Mouse (Mus musculus) frontal cortex, postnatal 14 days (tissue): Measurements from ENCODE around the gene Mrps17.
"Not testable (repeated sequence)": the region's sequence is repeated elsewhere in the genome, so short reads cannot be mapped to it uniquely, and the experiment has no call there.

Source experiments
- DNase-seq, 2 experiments: peaks; one replicate each; pipeline ENCODE4 v3.0.0; 2022; ENCODE audit warnings: low spot score in 2 of 2

Gene Mrps17

DNA sequence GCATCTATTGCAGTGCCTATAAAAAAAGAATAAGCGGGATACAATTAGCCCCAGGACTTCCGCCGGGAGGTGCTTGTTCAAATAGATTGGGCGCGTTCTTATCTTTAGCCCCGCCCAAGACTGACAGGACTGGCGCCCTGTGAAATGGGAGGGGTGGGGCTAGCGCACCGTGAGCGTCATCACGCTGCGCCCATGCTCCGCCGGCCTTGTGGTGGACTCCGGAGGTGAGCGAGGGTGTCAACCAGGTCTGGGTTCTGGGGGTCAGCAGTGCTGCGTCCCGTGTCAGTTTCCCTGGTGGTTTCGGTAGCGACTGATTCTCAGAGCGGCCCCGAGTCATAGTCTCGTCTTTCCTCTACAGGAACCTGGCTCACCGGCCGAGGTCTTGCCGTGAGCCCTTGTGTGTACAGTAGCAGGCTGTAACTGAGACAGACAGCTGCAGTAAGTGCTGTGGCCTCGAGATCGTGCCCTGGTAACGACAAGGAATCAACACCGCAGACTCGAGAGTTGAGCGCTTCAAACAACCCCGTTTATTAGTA is at the start of gene Mrps17:
Gene Mrps17, plus strand, starts transcription at position 172 of the 536 bp plus-strand sequence.
- peak; percentile 83 to 88 for DNase-seq

DNA sequence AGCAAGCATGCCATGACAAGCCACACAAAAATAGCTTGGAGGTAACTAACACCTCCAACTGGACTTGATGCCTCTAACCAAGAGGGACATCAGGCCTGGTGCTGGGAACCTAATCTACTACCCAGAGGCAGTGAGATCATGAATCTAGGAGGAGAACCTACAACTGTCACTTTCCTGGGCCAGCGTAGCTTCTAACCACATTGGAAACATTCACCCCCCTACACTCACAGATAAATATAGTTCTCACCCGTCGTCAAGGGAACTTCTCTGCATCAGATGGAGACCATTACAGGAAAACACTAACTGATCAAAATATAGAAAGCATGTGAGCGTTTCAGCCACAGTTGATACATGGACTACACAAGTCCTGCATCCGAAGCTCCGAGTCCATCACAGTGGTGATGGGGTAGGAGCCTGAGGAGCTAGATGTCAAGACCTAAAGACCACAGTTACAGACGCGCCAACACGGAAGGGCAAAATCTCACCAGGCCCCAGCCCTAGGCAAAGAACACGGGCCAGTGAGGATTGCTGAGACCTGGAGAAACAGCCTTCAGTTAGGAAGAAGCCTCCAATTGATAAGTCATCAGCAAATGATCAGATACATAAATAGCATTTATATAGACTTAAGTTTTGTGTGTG is 48.9 kb upstream of the Mrps17 start:
- no peak for DNase-seq

DNA sequence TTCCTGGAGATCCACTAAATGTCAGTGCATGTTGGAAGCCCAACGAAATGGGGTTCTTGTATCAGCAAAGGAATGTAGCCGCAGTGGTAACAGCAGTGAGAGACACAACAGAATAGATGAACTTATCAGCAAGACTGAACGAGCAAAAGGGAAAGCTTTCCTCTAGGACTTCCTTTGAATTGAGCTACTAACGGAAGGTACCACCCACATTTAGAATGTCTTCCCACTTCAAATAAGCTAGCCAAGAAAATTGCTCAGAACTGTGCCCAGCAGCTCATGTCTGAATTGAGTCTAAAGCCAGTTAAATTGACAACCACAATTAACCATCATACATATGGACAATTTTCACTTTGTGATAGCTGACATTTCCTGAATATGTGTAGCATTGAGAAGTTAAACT is 47.4 kb upstream of the Mrps17 start:
- no peak for DNase-seq

DNA sequence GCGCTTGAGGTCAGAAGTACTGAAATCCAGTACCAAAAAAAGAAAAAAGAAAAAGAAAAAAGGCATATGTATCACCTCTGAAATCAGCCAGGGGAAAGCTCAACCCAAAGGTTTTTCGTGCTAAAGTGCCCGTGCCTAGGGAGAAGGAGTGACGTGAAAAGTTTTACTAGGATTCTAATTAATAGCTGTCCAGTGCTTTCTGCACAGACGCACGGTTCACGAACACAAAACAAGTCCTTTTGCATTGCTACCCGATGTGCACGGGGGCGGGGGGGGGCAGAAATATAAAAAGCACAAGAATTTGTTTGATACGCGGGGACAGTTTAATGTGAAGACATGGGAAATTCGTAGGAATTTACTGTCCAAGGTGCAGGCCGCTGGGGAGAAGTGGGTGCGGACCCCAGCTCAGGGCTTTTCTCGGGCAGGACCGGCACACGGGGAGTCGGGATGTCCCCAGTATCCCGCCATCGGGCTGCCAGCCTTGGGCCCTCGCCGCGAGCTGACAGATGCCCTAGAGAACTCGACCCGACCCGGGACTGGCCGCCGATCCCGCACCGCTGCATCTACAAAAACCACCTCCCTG is 45.8 kb upstream of the Mrps17 start:
- no peak for DNase-seq

DNA sequence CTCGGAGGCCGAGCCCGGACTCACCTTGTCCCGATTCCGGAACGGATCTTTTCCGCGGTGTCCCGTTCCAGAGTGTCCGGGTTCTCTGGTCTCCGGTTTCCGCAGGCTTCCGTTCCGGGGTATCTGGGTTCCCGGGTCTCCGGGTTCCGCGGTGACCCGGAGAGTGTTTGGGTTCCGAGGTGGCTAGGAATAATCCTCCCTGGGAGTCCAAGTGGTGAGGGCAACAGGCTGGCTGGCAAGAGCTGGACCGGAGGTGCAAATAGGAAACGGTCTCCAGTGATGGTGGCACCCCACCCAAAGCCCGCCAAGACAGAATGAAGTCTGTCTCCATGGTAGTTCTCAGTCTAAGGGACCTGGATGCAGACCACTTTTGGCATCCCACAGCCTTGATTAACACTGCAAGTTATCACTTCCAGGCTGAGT is 45.2 kb upstream of the Mrps17 start, which contains the start of gene Zfp11:
Gene Zfp11, minus strand, starts transcription at position 64 of the 423 bp plus-strand sequence.
- peak; percentile 68 to 71 for DNase-seq

DNA sequence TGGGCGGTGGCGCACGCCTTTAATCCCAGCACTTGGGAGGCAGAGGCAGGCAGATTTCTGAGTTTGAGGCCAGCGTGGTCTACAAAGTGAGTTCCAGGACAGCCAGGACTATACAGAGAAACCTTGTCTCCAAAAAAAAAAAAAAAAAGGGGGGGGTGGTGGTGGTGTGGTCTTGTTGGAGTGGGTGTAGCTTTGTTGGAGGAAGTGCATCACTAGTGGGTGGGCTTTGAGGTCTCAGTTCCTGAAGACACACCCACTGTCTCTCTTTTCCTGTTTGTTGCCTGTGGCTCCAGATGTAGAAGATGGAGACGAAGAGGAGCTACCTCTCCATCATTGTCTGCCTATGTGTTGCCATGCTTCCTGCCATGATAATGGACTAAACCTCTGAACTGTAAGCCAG is 30.2 kb upstream of the Mrps17 start:
- DNase-seq, result not testable (repeated sequence)

DNA sequence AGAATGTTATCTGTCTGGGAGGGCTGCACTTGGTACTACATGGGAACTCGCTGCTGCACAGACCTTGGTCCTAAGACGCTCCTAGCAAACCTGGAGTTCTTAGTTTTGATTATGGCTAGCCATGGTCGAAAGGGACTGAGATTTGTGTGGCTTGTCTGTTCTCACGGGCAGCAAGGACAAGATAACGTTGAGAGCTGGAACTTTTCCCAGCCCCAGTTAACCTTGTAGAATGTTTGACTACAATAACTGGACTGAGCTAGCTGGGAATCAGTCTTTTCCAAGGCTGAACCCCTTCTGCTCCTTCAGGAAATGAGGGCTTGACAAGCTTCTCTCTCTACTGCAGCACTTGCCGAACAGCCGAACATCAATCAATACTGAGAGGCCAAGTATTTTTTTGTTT is 27.7 kb upstream of the Mrps17 start:
- no peak for DNase-seq

DNA sequence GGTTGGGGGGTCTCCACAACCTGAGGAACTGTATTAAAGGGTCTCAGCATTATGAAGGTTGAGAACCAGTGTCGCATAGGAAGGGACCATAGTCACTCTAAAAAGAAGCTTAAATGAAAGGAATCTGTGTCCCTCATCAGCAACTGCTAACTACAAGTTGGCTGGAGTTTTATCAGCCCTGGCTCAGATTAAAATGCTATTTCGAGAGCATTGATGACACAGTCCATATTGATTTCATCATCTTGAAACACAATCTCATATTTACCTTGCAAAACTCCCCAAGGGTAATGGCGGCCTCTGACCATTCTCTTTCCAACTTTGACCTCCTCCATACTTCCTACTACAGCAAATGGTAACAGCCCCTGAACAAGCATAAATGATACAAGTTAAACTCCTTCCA is 24.8 kb upstream of the Mrps17 start:
- DNase-seq, result no peak

DNA sequence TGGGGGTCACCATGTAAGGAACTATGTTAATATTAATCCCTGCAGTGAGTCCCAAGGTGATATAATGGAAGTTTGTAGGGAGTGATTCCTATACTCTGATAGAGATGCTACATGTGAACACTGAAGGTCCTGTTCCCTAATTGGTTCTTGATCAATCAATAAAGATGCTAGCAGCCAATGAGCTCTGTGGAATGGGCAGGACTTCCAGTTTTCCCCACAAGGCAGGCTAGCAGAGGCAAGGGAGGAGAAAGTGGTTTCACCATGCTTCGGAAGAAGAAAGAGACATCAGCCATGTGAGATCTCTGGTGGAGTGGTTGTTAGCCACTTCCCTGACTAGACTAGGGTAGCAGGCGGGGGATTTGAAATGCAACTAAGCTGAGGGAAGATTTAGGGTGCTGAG is 14.8 kb upstream of the Mrps17 start:
- no peak for DNase-seq

DNA sequence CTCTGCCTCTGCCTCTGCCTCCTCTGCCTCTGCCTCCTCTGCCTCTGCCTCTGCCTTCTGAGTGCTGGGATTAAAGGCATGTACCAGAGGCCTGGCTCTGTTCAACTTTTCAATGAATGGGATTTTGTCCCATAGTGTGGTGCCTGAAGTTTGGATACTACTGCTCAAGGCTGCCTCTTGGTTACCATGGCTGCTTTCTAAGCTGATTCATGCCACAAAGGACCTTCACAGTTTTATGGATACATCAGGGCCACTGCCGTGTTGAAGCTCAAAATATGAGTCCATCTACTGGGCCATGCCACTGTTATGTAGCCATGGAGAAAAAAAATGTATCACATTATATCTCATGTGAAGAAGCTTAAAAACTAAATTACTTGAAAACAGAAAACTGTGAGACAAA is 13.6 kb upstream of the Mrps17 start:
- DNase-seq, result no peak

DNA sequence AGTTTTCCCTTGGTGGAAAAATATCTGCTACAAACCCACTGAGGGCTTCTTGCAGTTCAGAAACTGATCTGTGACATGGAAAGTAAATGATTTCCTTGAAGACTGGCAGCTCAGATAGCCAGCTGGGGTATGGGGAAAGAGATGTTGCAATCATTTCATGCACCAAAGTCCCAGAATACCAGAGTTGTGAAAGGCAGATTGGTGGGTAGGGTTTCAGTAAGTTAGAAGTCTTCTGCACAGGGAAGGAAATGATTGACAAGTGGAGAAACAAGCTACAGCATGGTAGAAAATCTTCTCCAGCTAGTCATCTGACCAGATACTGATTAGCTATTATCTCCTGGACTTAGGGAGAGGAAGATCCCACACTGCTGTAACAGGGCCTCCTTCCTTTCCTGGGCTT is 11.9 kb upstream of the Mrps17 start:
- DNase-seq, result no peak

DNA sequence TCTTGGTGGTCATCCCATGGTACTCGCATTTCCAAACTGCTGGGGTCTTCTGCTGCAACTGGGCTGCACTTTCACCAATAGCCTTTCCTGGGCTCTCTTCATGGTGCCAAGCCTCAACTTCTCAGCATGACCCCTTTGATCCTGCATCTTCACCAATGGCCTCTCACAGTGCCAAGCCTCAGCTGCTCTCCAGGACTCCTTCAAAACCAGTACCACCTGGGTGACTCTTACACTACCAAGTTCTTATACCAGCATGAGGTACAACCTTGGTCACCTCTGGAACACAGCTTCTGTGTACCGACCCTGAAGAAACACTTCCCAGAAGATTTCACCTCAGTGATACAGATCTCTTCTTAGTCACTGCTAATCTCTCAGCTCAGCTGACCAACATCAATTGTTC is 6.9 kb upstream of the Mrps17 start, which contains the start of gene Sept14:
Gene Sept14, minus strand, starts transcription at position 101 of the 400 bp plus-strand sequence.
- DNase-seq, result no peak

DNA sequence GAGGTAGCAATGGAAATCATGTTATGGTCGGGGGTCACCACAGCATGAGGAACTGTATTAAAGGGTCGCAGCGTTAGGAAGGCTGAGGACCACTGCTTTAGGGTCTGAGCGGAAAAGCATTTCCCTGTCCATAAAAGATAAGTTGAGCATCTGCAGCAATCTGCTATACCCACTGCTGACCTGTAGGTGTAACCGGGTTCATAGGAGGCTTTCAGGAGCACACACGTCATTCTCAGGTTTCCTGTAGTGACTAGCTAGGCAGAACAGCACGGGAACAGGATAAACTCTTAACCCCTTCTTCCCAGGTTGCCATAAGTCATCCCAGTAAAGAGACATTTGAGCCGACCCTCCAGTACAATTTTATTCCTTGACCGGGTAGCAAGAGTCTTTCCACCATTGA is 1.7 kb downstream of the Mrps17 start:
- no peak for DNase-seq

DNA sequence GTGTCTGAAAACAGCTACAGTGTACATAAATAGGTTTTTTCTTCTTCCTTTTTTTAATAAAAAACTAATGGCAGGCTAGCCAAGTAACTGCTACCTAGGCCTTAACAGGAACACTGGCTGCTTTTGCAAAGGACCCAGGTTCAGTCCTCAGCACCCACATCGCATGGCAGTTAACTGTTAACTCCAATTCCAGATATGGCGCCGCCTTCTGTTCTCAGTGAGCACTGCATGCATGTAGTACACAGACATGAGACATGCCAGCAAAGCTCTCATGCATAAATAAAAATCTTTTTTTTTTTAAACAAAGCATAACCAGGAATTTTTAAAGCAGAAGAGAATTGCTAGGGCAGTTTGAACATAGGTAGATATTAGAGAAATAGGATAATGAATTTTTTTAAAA is 4.9 kb downstream of the Mrps17 start:
- DNase-seq, result no peak

DNA sequence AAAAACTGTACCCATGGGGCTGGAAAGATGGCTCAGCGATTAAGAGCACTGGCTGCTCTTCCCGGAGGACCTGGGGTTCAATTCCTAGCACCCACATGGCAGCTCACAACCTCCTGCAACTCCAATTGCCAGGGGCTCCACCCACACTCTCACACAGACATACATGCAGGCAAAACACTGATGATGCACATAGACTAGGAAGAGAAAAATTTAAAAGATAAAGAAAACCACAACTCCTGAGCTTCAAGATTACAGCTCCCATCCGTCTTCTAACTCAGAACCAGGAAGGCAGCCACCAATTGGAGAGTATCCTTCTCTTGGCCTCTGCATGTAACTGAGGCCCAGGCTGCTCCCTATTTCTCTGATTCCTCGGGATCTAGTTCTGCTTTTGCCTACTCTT is 9.0 kb downstream of the Mrps17 start:
- DNase-seq, result no peak

DNA sequence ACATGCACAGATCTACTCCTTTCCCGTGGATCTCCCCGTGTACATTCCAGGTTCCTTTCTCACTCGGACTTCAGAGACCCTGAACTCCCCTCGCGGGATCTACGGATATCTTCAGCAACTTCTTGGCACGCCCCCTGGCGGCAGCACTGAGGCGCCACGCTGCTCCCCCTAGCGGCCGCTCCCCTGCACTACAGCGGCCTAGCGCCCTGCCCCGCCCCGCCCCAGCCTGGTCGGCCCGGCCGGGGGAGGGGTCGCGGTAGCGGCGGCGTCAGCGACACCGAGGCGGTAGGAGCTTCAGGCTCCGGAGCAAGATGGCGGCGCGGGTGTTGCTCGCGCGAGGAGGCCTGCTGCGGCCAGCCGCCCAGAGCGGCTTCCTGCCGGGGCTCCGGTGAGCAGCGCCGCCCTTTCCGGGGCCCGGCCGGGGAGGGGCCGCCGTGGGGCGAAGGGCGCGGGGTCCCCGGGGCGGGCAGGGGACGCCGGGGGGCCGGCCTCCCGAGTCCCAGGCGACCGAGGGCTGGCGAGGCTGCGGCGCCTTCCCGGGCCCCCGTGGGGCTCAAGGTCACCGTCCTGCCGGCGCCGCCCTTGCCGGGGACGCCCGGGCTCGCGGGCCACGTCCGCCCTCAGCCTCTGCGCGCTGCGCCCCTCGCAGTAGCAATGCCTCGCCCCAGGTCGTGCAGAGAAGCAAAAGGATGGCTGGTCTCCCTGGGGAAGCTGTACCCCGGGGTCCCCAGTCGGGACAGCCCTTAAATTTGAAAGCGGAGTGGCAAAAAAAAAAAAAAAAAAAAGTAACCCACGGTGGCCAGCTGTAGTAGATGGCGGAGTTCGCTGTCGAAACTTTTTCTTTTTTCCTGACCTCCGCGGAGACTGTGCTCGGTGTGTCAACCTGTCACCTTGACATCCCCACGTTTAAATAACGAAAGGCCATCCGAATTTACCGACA is 9.8 kb downstream of the Mrps17 start, which contains the start of gene Nipsnap2:
Gene Nipsnap2, plus strand, starts transcription at position 230 of the 940 bp plus-strand sequence.
- DNase-seq, result peak; percentile 81 to 88

DNA sequence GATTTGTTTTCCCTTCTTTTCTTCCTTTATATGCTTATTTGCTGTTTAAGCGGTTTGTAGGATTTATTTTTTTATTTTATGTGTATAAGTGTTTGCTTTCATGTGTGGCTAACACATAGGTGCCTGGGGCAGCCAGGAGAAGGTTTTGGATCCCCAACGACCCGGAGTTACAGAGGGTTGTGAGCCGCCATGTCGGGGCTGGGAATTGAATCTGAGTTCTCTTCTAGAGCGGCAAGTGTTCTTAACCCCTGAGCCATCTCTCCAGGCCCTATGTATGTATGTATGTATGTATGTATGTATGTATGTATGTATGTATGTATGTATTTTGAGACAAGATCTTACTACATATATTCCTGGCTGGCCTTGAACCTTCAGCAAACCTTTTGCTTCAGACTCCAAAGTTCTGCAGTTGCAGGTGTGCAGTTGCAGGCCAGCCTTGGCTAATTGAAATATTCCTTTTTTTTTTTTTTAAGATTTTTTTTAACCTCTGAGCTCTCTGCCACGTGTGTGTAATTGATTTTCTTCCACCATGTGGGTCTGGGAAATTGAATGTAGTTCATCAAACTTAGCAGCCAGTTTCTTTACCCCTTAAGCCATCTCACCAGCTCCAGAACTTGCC is 10.6 kb downstream of the Mrps17 start:
- no peak for DNase-seq

DNA sequence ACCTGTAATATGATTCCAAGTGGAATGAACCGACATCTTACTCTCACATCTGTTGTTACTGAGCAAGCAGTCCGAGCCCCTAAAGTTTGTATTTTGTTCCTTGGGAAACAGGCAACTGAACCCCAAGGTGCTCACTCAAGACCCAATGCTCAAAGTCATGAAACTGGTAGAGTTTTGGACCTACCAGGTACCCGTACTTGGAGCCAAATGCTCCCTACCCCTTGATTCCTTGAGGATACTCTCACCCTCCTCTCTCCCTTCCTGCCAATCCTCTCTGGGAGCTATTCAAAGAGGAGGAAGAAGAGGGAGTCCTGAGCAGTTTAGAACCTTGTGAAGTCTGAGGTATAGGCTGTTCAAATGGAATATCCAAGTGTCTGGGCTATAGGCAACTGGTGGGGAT is 11.5 kb downstream of the Mrps17 start:
- no peak for DNase-seq

DNA sequence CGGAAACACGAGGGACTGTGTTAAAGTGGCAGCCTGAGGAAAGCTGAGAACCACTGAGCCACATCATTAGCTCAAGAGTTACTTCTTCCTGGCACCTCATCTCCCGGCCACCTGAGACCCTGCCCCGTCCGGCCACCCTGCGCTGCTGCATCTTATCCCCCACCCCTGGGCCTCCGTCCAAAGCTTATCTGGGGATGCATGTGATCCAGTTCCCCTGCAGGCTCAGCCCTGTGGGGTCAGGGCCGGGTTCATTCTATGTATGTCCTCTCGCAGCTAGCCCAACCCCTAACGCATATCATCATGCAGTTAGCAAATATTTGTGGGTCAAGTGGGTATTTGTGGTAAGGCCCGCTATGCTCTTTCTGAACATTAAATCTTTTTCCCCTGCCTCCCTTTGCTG is 14.0 kb downstream of the Mrps17 start:
- no peak for DNase-seq

DNA sequence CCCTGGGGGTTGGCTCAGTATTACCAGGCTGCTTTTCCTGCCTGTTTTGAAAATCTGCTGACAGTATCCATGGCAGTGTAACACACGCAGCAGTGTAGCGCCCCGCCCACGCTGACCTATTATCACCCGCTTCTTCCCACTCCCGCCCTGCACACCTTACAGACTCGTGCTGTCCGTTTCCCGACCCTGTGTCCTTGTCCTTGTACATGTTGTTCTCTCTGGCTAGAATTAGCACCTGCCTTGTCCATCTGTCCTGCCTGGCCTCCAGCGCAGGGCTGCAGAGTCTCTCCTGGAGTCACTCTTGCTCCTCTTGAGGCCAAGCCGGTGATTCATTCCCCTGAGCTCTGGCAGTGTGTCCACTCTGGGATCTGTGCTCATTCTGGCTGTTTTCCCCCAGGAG is 15.0 kb downstream of the Mrps17 start:
- DNase-seq, result no peak

DNA sequence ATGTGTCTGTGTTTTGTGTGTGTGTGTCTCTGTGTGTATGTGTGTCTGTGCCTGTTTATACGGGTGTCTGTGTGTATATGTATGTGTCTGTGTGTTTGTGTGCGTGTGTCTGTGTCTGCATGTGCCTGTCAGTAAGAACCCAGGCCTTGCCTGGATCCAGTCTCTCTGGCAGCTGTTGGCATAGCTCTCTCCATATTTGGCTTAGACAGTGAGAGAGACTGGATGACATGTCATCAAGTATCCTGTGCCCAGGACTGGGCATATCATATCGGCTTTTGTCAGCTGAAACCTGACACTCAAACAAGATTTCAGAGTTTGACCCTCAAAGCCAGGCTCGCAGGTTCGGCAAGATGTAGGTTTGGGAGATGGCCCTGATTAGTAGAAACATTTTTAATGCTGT is 15.7 kb downstream of the Mrps17 start:
- no peak for DNase-seq

DNA sequence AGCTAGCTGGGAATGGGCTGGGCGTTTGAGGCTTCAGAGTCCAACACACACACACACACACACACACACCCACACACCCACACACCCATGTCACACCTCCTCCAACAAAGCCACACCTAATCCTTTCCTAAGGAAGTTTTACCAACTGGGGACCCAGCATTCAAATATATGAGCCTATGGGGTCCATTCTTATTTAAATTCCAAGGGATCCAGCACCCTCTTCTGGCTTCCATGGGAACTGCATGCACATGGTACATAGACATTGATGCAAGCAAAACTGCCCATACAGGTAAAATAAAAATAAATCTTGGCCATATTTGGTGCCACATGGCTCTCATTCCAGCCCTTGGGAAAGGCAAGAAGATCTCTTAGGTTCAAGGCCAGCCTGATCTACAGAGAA is 25.7 kb downstream of the Mrps17 start:
- no peak for DNase-seq
